Mouse (Mus musculus): ENCODE measurements at regions not wholly inside any gene's neighbourhood (a gene's known extent, or its start where the extent isn't known, plus 50 kb on each side); places are given as distances from the start of the nearest gene placed in this dataset.

GRCm38 (mm10) chr5:74834401-74834800 lies 131.7 kb upstream of the Lnx1 start:
- DNase-seq (ENCODE audit: low spot score in 2 of 2) = peak in 1 of 2 experiments; percentile 40
- intact Hi-C loops (cut with DNase I) = no loop called here

- intact Hi-C loops (cut with DNase I) = no loop called here
- DNase-seq (ENCODE audit: low spot score in 2 of 2) = no peak
Measured at GRCm38 (mm10) chr5:74833887-74834286, 131.2 kb upstream of the Lnx1 start.

GRCm38 (mm10) chr5:74832011-74832410 lies 129.3 kb upstream of the Lnx1 start:
- intact Hi-C loops (cut with DNase I) = no loop called here
- DNase-seq (ENCODE audit: low spot score in 2 of 2) = peak; percentile 13 to 62

GRCm38 (mm10) chr5:74830646-74831045 lies 127.9 kb upstream of the Lnx1 start:
- intact Hi-C loops (cut with DNase I) = no loop called here
- DNase-seq (ENCODE audit: low spot score in 2 of 2) = no peak

- DNase-seq (ENCODE audit: low spot score in 2 of 2) = no peak
- intact Hi-C loops (cut with DNase I) = no loop called here
Measured at GRCm38 (mm10) chr5:74829003-74829402, 126.3 kb upstream of the Lnx1 start.

- intact Hi-C loops (cut with DNase I) = no loop called here
- no peak for DNase-seq (ENCODE audit: low spot score in 2 of 2)
Measured at GRCm38 (mm10) chr5:74827944-74828343, 125.2 kb upstream of the Lnx1 start.

GRCm38 (mm10) chr5:74825517-74826254 lies 123.0 kb upstream of the Lnx1 start:
- no peak for DNase-seq (ENCODE audit: low spot score in 2 of 2)
- intact Hi-C loops (cut with DNase I) = no loop called here

GRCm38 (mm10) chr5:74823719-74824118 lies 121.0 kb upstream of the Lnx1 start:
- no peak for DNase-seq (ENCODE audit: low spot score in 2 of 2)
- intact Hi-C loops (cut with DNase I) = no loop called here

- intact Hi-C loops (cut with DNase I) = no loop called here
- no peak for DNase-seq (ENCODE audit: low spot score in 2 of 2)
Measured at GRCm38 (mm10) chr5:74821969-74822368, 119.3 kb upstream of the Lnx1 start.

GRCm38 (mm10) chr5:74816523-74816922 lies 113.8 kb upstream of the Lnx1 start:
- intact Hi-C loops (cut with DNase I) = no loop called here
- DNase-seq (ENCODE audit: low spot score in 2 of 2) = no peak

- intact Hi-C loops (cut with DNase I) = no loop called here
- DNase-seq (ENCODE audit: low spot score in 2 of 2) = peak in 1 of 2 experiments; percentile 24
Measured at GRCm38 (mm10) chr5:74813396-74813795, 110.7 kb upstream of the Lnx1 start.

GRCm38 (mm10) chr5:74811046-74811445 lies 108.3 kb upstream of the Lnx1 start:
- no peak for DNase-seq (ENCODE audit: low spot score in 2 of 2)

GRCm38 (mm10) chr5:74807581-74808221 lies 105.0 kb upstream of the Lnx1 start:
- DNase-seq (ENCODE audit: low spot score in 2 of 2) = no peak
- intact Hi-C loops (cut with DNase I) = no loop called here

More at GRCm38 (mm10) chr5:74811046-74811445, 108.3 kb upstream of the Lnx1 start:
- intact Hi-C loops (cut with DNase I) = no loop called here

GRCm38 (mm10) chr5:74801946-74802345 lies 99.2 kb upstream of the Lnx1 start:
- no peak for DNase-seq (ENCODE audit: low spot score in 2 of 2)
- intact Hi-C loops (cut with DNase I) = no loop called here

- DNase-seq (ENCODE audit: low spot score in 2 of 2) = peak in 1 of 2 experiments; percentile 58
- intact Hi-C loops (cut with DNase I) = no loop called here
Measured at GRCm38 (mm10) chr5:74800351-74800750, 97.6 kb upstream of the Lnx1 start.

GRCm38 (mm10) chr5:74796421-74797067 lies 93.8 kb upstream of the Lnx1 start:
- intact Hi-C loops (cut with DNase I) = loop anchor here (2.0 to 10.0 kb wide), 3 partner anchors 152 to 361 kb away; no protein-coding TSS in a partner anchor

GRCm38 (mm10) chr5:74794726-74795125 lies 92.0 kb upstream of the Lnx1 start:
- no peak for DNase-seq (ENCODE audit: low spot score in 2 of 2)
- intact Hi-C loops (cut with DNase I) = loop anchor here (5.0 to 10.0 kb wide), 3 partner anchors 148 to 363 kb away; no protein-coding TSS in a partner anchor

More at GRCm38 (mm10) chr5:74796421-74797067, 93.8 kb upstream of the Lnx1 start:
- peak; percentile 40 to 42 for DNase-seq (ENCODE audit: low spot score in 2 of 2)

GRCm38 (mm10) chr5:74793431-74793830 lies 90.7 kb upstream of the Lnx1 start:
- DNase-seq (ENCODE audit: low spot score in 2 of 2) = no peak
- intact Hi-C loops (cut with DNase I) = loop anchor here (5.0 to 10.0 kb wide), 2 partner anchors 149 kb away; no protein-coding TSS in a partner anchor

GRCm38 (mm10) chr5:74792936-74793335 lies 90.2 kb upstream of the Lnx1 start:
- intact Hi-C loops (cut with DNase I) = loop anchor here (5.0 to 10.0 kb wide), 2 partner anchors 148 to 149 kb away; no protein-coding TSS in a partner anchor

GRCm38 (mm10) chr5:74792301-74792700 lies 89.6 kb upstream of the Lnx1 start:
- intact Hi-C loops (cut with DNase I) = loop anchor here (5.0 to 10.0 kb wide), 2 partner anchors 148 to 150 kb away; no protein-coding TSS in a partner anchor

More at GRCm38 (mm10) chr5:74792936-74793335, 90.2 kb upstream of the Lnx1 start:
- no peak for DNase-seq (ENCODE audit: low spot score in 2 of 2)

More at GRCm38 (mm10) chr5:74792301-74792700, 89.6 kb upstream of the Lnx1 start:
- peak; percentile 59 to 64 for DNase-seq (ENCODE audit: low spot score in 2 of 2)

Measured in left cerebral cortex, postnatal 25 days (tissue).